Mouse (Mus musculus) hindbrain, embryonic 10.5 days (tissue): ENCODE data around the gene Tcf12. TPM values are rescaled to one million over a fixed set of nuclear protein-coding genes. Genes with fewer than 3 reads are reported as not detected.

Experiments
- DNase-seq: peaks from one replicate; pipeline ENCODE4 v3.0.0-alpha.2; 2017; ENCODE audit warnings: low spot score
- H3K27ac ChIP-seq: fragments of 300-500 bp; sonication (generic); 2 replicates; pipeline ENCODE4 v1.5.1; 2016; ENCODE audit warnings: mild to moderate bottlenecking, moderate library complexity
- H3K27me3 ChIP-seq: fragments of 300-500 bp; sonication (generic); 2 replicates; pipeline ENCODE4 v1.6.1; 2016; ENCODE audit warnings: mild to moderate bottlenecking; ENCODE audit not compliant: poor library complexity, insufficient read depth, severe bottlenecking
- H3K36me3 ChIP-seq: fragments of 300-500 bp; sonication (generic); 2 replicates; pipeline ENCODE4 v1.6.1; 2016; ENCODE audit warnings: mild to moderate bottlenecking, moderate library complexity
- H3K4me1 ChIP-seq: fragments of 300-500 bp; sonication (generic); replicated peaks from 2 replicates; pipeline ENCODE4 v1.6.1; 2016; ENCODE audit warnings: mild to moderate bottlenecking
- H3K4me3 ChIP-seq: fragments of 300-500 bp; sonication (generic); 2 replicates; pipeline ENCODE4 v1.5.1; 2016; ENCODE audit warnings: mild to moderate bottlenecking, moderate library complexity
- H3K9me3 ChIP-seq: fragments of 300-500 bp; sonication (generic); 2 replicates; pipeline ENCODE4 v1.6.1; 2016; ENCODE audit warnings: mild to moderate bottlenecking, moderate library complexity
- WGBS: fragments of 180-500 bp; shearing (Covaris S2); methylation state at CpG from one replicate; pipeline ENCODE4 v1.1.7; 2016; 5-methylcytosine and 5-hydroxymethylcytosine counted together
- polyA plus RNA-seq: library from polyadenylated mRNA; unstranded; fragments of >200 nt; fragmentation: Nextera tagmentation; extraction: Ambion mirVana; gene quantifications from 2 replicates; pipeline ENCODE4 v1.2.1, GENCODE M21; 2016

Tcf12 gene
- polyA plus RNA-seq, 1 experiment from 2014 or later, result 144 TPM

GRCm38 (mm10) chr9:71813565-71813964 lies 298.1 kb downstream of the Tcf12 start:
- H3K36me3 ChIP-seq, result no peaks in the 10 kb centered on the region
- peaks cover 8% of the 10 kb centered on the region; the same call in 1 of the 2 replicates for H3K27me3 ChIP-seq
- peaks cover 32% of the 10 kb centered on the region for H3K4me1 ChIP-seq
- H3K9me3 ChIP-seq, result no peaks in the 10 kb centered on the region
- no peak overlapping the region for H3K4me3 ChIP-seq
- no peak for DNase-seq
- WGBS, result 82% methylated on average over 3 of the region's 3 CpGs
- no peak overlapping the region for H3K27ac ChIP-seq

- 54% methylated on average over 4 of the region's 4 CpGs for WGBS
- Histone ChIP-seq H3K36me3 (no peaks in the 10 kb centered on the region), H3K9me3 (no peaks in the 10 kb centered on the region), H3K4me1 (peaks cover 32% of the 10 kb centered on the region), H3K27ac (no peak overlapping the region), H3K27me3 (peaks cover 8% of the 10 kb centered on the region; the same call in 1 of the 2 replicates), H3K4me3 (no peak overlapping the region)
- DNase-seq, result no peak
Measured at GRCm38 (mm10) chr9:71812914-71813313, 298.8 kb downstream of the Tcf12 start.

GRCm38 (mm10) chr9:71812402-71812801 lies 299.3 kb downstream of the Tcf12 start:
- DNase-seq, result no peak
- Histone ChIP-seq H3K27me3 (peaks cover 8% of the 10 kb centered on the region; the same call in 1 of the 2 replicates), H3K4me3 (no peak overlapping the region), H3K9me3 (no peaks in the 10 kb centered on the region), H3K4me1 (peaks cover 32% of the 10 kb centered on the region), H3K27ac (no peak overlapping the region), H3K36me3 (no peaks in the 10 kb centered on the region)
- 37% methylated on average over 4 of the region's 4 CpGs for WGBS

- Histone ChIP-seq H3K4me3 (no peak overlapping the region), H3K27me3 (peaks cover 8% of the 10 kb centered on the region; the same call in 1 of the 2 replicates), H3K27ac (0 out of 2 replicates have a peak overlapping the region, but pooled peaks have one; percentile 13), H3K4me1 (peaks cover 32% of the 10 kb centered on the region), H3K36me3 (no peaks in the 10 kb centered on the region), H3K9me3 (no peaks in the 10 kb centered on the region)
- 80% methylated on average over 5 of the region's 5 CpGs for WGBS
- no peak for DNase-seq
Measured at GRCm38 (mm10) chr9:71811404-71811803, 300.3 kb downstream of the Tcf12 start.

GRCm38 (mm10) chr9:71810723-71811122 lies 300.9 kb downstream of the Tcf12 start:
- H3K27me3 ChIP-seq, result peaks cover 8% of the 10 kb centered on the region; the same call in 1 of the 2 replicates
- no peaks in the 10 kb centered on the region for H3K36me3 ChIP-seq
- H3K27ac ChIP-seq, result no peak overlapping the region
- H3K9me3 ChIP-seq, result no peaks in the 10 kb centered on the region
- 88% methylated on average over 2 of the region's 2 CpGs for WGBS
- no peak overlapping the region for H3K4me3 ChIP-seq
- DNase-seq, result no peak
- H3K4me1 ChIP-seq, result peaks cover 36% of the 10 kb centered on the region

GRCm38 (mm10) chr9:71808640-71809254 lies 302.9 kb downstream of the Tcf12 start:
- Histone ChIP-seq H3K9me3 (no peaks in the 10 kb centered on the region), H3K4me1 (peaks cover 41% of the 10 kb centered on the region), H3K27me3 (peaks cover 8% of the 10 kb centered on the region; the same call in 1 of the 2 replicates), H3K27ac (0 out of 2 replicates have a peak overlapping the region, but pooled peaks have one; percentile 2), H3K4me3 (peak overlapping the region; percentile 18; the same call in 1 of the 2 replicates), H3K36me3 (no peaks in the 10 kb centered on the region)
- DNase-seq, result no peak
- WGBS, result 37% methylated on average over 11 of the region's 11 CpGs

- H3K4me1 ChIP-seq, result peaks cover 37% of the 10 kb centered on the region
- WGBS, result 53% methylated on average over 4 of the region's 4 CpGs
- no peak for DNase-seq
- H3K36me3 ChIP-seq, result no peaks in the 10 kb centered on the region
- no peaks in the 10 kb centered on the region for H3K9me3 ChIP-seq
- no peak overlapping the region for H3K4me3 ChIP-seq
- H3K27me3 ChIP-seq, result peaks cover 8% of the 10 kb centered on the region; the same call in 1 of the 2 replicates
- H3K27ac ChIP-seq, result 0 out of 2 replicates have a peak overlapping the region, but pooled peaks have one; percentile 3
Measured at GRCm38 (mm10) chr9:71807801-71808200, 303.9 kb downstream of the Tcf12 start.

GRCm38 (mm10) chr9:71806422-71806805 lies 305.3 kb downstream of the Tcf12 start:
- peaks cover 8% of the 10 kb centered on the region; the same call in 1 of the 2 replicates for H3K27me3 ChIP-seq
- no peaks in the 10 kb centered on the region for H3K36me3 ChIP-seq
- H3K27ac ChIP-seq, result no peak overlapping the region
- no peaks in the 10 kb centered on the region for H3K9me3 ChIP-seq
- H3K4me3 ChIP-seq, result no peak overlapping the region
- H3K4me1 ChIP-seq, result peaks cover 23% of the 10 kb centered on the region
- DNase-seq, result peak; percentile 85
- 12% methylated on average over 2 of the region's 2 CpGs for WGBS

- Histone ChIP-seq H3K27me3 (peaks cover 8% of the 10 kb centered on the region; the same call in 1 of the 2 replicates), H3K36me3 (no peaks in the 10 kb centered on the region), H3K4me1 (peaks cover 19% of the 10 kb centered on the region), H3K9me3 (no peaks in the 10 kb centered on the region), H3K27ac (peak overlapping the region; percentile 60), H3K4me3 (no peak overlapping the region)
- 49% methylated on average over 6 of the region's 6 CpGs for WGBS
- DNase-seq, result no peak
Measured at GRCm38 (mm10) chr9:71805646-71806421, 305.8 kb downstream of the Tcf12 start.

GRCm38 (mm10) chr9:71804116-71804515 lies 307.6 kb downstream of the Tcf12 start:
- 49% methylated on average over 6 of the region's 6 CpGs for WGBS

GRCm38 (mm10) chr9:71803281-71803680 lies 308.4 kb downstream of the Tcf12 start:
- Histone ChIP-seq H3K36me3 (no peaks in the 10 kb centered on the region), H3K9me3 (no peaks in the 10 kb centered on the region), H3K4me3 (no peak overlapping the region), H3K27ac (no peak overlapping the region), H3K4me1 (peaks cover 9% of the 10 kb centered on the region), H3K27me3 (no peaks in the 10 kb centered on the region)
- DNase-seq, result no peak
- 68% methylated on average over 7 of the region's 7 CpGs for WGBS

More at GRCm38 (mm10) chr9:71804116-71804515, 307.6 kb downstream of the Tcf12 start:
- no peaks in the 10 kb centered on the region for H3K36me3 ChIP-seq
- no peak overlapping the region for H3K27ac ChIP-seq
- H3K4me1 ChIP-seq, result peaks cover 13% of the 10 kb centered on the region
- peaks cover under 1% of the 10 kb centered on the region; the same call in 1 of the 2 replicates for H3K27me3 ChIP-seq
- H3K4me3 ChIP-seq, result no peak overlapping the region
- H3K9me3 ChIP-seq, result no peaks in the 10 kb centered on the region
- no peak for DNase-seq

- H3K36me3 ChIP-seq, result no peaks in the 10 kb centered on the region
- no peaks in the 10 kb centered on the region for H3K27me3 ChIP-seq
- H3K4me3 ChIP-seq, result no peak overlapping the region
- no peak for DNase-seq
- no peaks in the 10 kb centered on the region for H3K9me3 ChIP-seq
- H3K4me1 ChIP-seq, result peaks cover 12% of the 10 kb centered on the region
- WGBS, result 86% methylated on average over 5 of the region's 5 CpGs
- no peak overlapping the region for H3K27ac ChIP-seq
Measured at GRCm38 (mm10) chr9:71799598-71799997, 312.1 kb downstream of the Tcf12 start.

GRCm38 (mm10) chr9:71798176-71798575 lies 313.5 kb downstream of the Tcf12 start:
- 66% methylated on average over 5 of the region's 5 CpGs for WGBS
- H3K27me3 ChIP-seq, result no peaks in the 10 kb centered on the region
- peak overlapping the region; percentile 1; the same call in 1 of the 2 replicates for H3K27ac ChIP-seq
- no peaks in the 10 kb centered on the region for H3K36me3 ChIP-seq
- H3K4me3 ChIP-seq, result no peak overlapping the region
- DNase-seq, result no peak
- H3K9me3 ChIP-seq, result no peaks in the 10 kb centered on the region
- H3K4me1 ChIP-seq, result peaks cover 12% of the 10 kb centered on the region
